Mouse (Mus musculus): Measurements from ENCODE around the gene Kcnt2. TPM values are rescaled to one million over a fixed set of nuclear protein-coding genes. Genes with fewer than 3 reads are reported as not detected.

Kcnt2 gene
- polyA plus RNA-seq, 2 experiments: 2.2 to 2.3 TPM

GRCm38 (mm10) chr1:140451924-140452323 is 206.0 kb downstream of the Kcnt2 start:
- Histone ChIP-seq H3K9ac (ENCODE audit: low read depth, low read length, severe bottlenecking) (no peak overlapping the region), H3K4me2 (replicated peaks; ENCODE audit: low read depth, low read length, severe bottlenecking) (no peak overlapping the region), H3K36me3 (ENCODE audit: control insufficient read depth, insufficient read depth, low read length) (no peaks in the 10 kb centered on the region), H3K4me3 (replicated peaks; ENCODE audit: low read length) (no peak overlapping the region), H3K9me3 (ENCODE audit: control insufficient read depth, low read length) (no peaks in the 10 kb centered on the region), H3K27me3 (ENCODE audit: control insufficient read depth, insufficient read depth, low read length) (no peaks in the 10 kb centered on the region), H3K27ac (replicated peaks; ENCODE audit: low read depth, low read length) (no peak overlapping the region), H3K4me1 (ENCODE audit: control insufficient read depth, insufficient read depth, low read length) (no peaks in the 10 kb centered on the region)
- no peak for ATAC-seq (ENCODE audit: low FRiP score, low read depth)
- no peak for TF ChIP-seq POLR2A (IDR thresholded peaks at IDR 0.05; ENCODE audit: borderline replicate concordance, extremely low read depth, insufficient read depth, insufficient read length)
- WGBS: 40% methylated on average over 1 of the region's 1 CpGs
- peak; percentile 9 for DNase-seq (ENCODE audit: low spot score)

DNA sequence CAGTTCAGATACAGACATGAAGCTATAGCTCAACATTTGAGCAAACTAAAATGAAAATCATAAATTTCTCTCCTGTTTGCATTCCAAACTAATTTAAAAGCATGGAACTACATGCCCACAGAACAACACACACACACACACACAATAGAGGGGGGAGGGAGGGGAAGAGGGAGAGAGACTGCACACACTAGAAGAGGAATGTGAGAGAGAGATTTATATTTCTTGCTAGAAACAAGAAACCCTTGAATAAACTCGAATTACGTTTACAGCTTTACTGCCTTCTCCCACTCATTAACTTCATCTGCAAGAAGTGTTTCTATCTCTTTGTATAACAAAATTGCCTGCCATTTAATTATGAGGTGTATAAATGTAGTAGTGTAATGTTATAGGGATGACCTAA is 209.9 kb downstream of the Kcnt2 start:
- H3K4me2 ChIP-seq (replicated peaks; ENCODE audit: low read depth, low read length, severe bottlenecking): no peak overlapping the region
- no peak overlapping the region for H3K27ac ChIP-seq (replicated peaks; ENCODE audit: low read depth, low read length)
- H3K4me1 ChIP-seq (ENCODE audit: control insufficient read depth, insufficient read depth, low read length): no peaks in the 10 kb centered on the region
- 41% methylated on average over 2 of the region's 2 CpGs for WGBS
- H3K27me3 ChIP-seq (ENCODE audit: control insufficient read depth, insufficient read depth, low read length): no peaks in the 10 kb centered on the region
- no peak overlapping the region for H3K4me3 ChIP-seq (replicated peaks; ENCODE audit: low read length)
- H3K9ac ChIP-seq (ENCODE audit: low read depth, low read length, severe bottlenecking): no peak overlapping the region
- DNase-seq (ENCODE audit: low spot score) (no peak), ATAC-seq (ENCODE audit: low FRiP score, low read depth) (no peak)
- no peaks in the 10 kb centered on the region for H3K36me3 ChIP-seq (ENCODE audit: control insufficient read depth, insufficient read depth, low read length)
- no peaks in the 10 kb centered on the region for H3K9me3 ChIP-seq (ENCODE audit: control insufficient read depth, low read length)
- TF ChIP-seq POLR2A (IDR thresholded peaks at IDR 0.05; ENCODE audit: borderline replicate concordance, extremely low read depth, insufficient read depth, insufficient read length): no peak

DNA sequence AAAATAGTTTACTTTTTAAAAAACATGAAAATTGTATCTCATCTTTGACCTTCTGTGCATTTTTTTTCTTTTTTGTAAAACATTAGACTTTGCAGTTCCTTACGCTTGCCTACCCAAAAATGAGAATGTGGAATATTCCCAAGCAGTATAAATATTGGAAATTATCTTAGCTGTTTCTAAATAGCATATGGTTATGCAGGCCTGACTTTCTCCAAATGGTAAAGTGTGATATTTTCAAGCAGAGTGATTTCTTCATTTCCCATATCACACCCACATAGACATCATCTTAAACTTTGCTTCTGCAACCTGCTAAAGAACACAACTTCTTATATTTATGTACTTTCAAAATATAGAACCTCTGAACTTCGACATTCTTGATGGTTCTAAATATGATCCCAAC is 210.9 kb downstream of the Kcnt2 start:
- Histone ChIP-seq H3K9me3 (ENCODE audit: control insufficient read depth, low read length) (no peaks in the 10 kb centered on the region), H3K36me3 (ENCODE audit: control insufficient read depth, insufficient read depth, low read length) (no peaks in the 10 kb centered on the region), H3K4me3 (replicated peaks; ENCODE audit: low read length) (no peak overlapping the region), H3K9ac (ENCODE audit: low read depth, low read length, severe bottlenecking) (no peak overlapping the region), H3K4me1 (ENCODE audit: control insufficient read depth, insufficient read depth, low read length) (no peaks in the 10 kb centered on the region), H3K27me3 (ENCODE audit: control insufficient read depth, insufficient read depth, low read length) (no peaks in the 10 kb centered on the region), H3K4me2 (replicated peaks; ENCODE audit: low read depth, low read length, severe bottlenecking) (no peak overlapping the region), H3K27ac (replicated peaks; ENCODE audit: low read depth, low read length) (no peak overlapping the region)
- TF ChIP-seq POLR2A (IDR thresholded peaks at IDR 0.05; ENCODE audit: borderline replicate concordance, extremely low read depth, insufficient read depth, insufficient read length): no peak
- ATAC-seq (ENCODE audit: low FRiP score, low read depth): no peak
- 82% methylated on average over 2 of the region's 2 CpGs for WGBS
- no peak for DNase-seq (ENCODE audit: low spot score)

- DNase-seq (ENCODE audit: low spot score) (no peak), ATAC-seq (ENCODE audit: low FRiP score, low read depth) (no peak)
- H3K9ac ChIP-seq (ENCODE audit: low read depth, low read length, severe bottlenecking): no peak overlapping the region
- TF ChIP-seq POLR2A (IDR thresholded peaks at IDR 0.05; ENCODE audit: borderline replicate concordance, extremely low read depth, insufficient read depth, insufficient read length): no peak
- H3K9me3 ChIP-seq (ENCODE audit: control insufficient read depth, low read length): no peaks in the 10 kb centered on the region
- H3K27ac ChIP-seq (replicated peaks; ENCODE audit: low read depth, low read length): no peak overlapping the region
- 83% methylated on average over 4 of the region's 4 CpGs for WGBS
- no peaks in the 10 kb centered on the region for H3K36me3 ChIP-seq (ENCODE audit: control insufficient read depth, insufficient read depth, low read length)
- H3K27me3 ChIP-seq (ENCODE audit: control insufficient read depth, insufficient read depth, low read length): no peaks in the 10 kb centered on the region
- H3K4me2 ChIP-seq (replicated peaks; ENCODE audit: low read depth, low read length, severe bottlenecking): no peak overlapping the region
- no peak overlapping the region for H3K4me3 ChIP-seq (replicated peaks; ENCODE audit: low read length)
- H3K4me1 ChIP-seq (ENCODE audit: control insufficient read depth, insufficient read depth, low read length): no peaks in the 10 kb centered on the region
Observed at GRCm38 (mm10) chr1:140468315-140468714, 222.4 kb downstream of the Kcnt2 start.

- Histone ChIP-seq H3K9me3 (ENCODE audit: control insufficient read depth, low read length) (no peaks in the 10 kb centered on the region), H3K4me1 (ENCODE audit: control insufficient read depth, insufficient read depth, low read length) (no peaks in the 10 kb centered on the region), H3K4me3 (replicated peaks; ENCODE audit: low read length) (no peak overlapping the region), H3K4me2 (replicated peaks; ENCODE audit: low read depth, low read length, severe bottlenecking) (no peak overlapping the region), H3K36me3 (ENCODE audit: control insufficient read depth, insufficient read depth, low read length) (no peaks in the 10 kb centered on the region), H3K27me3 (ENCODE audit: control insufficient read depth, insufficient read depth, low read length) (no peaks in the 10 kb centered on the region), H3K9ac (ENCODE audit: low read depth, low read length, severe bottlenecking) (no peak overlapping the region), H3K27ac (replicated peaks; ENCODE audit: low read depth, low read length) (no peak overlapping the region)
- 93% methylated on average over 1 of the region's 1 CpGs for WGBS
- no peak for TF ChIP-seq POLR2A (IDR thresholded peaks at IDR 0.05; ENCODE audit: borderline replicate concordance, extremely low read depth, insufficient read depth, insufficient read length)
- ATAC-seq (ENCODE audit: low FRiP score, low read depth) (no peak), DNase-seq (ENCODE audit: low spot score) (no peak)
Observed at GRCm38 (mm10) chr1:140469586-140469985, 223.6 kb downstream of the Kcnt2 start.

- ATAC-seq (ENCODE audit: low FRiP score, low read depth) (no peak), DNase-seq (ENCODE audit: low spot score) (no peak)
- 62% methylated on average over 2 of the region's 2 CpGs for WGBS
- no peak for TF ChIP-seq POLR2A (IDR thresholded peaks at IDR 0.05; ENCODE audit: borderline replicate concordance, extremely low read depth, insufficient read depth, insufficient read length)
- Histone ChIP-seq H3K4me1 (ENCODE audit: control insufficient read depth, insufficient read depth, low read length) (no peaks in the 10 kb centered on the region), H3K27me3 (ENCODE audit: control insufficient read depth, insufficient read depth, low read length) (no peaks in the 10 kb centered on the region), H3K36me3 (ENCODE audit: control insufficient read depth, insufficient read depth, low read length) (no peaks in the 10 kb centered on the region), H3K27ac (replicated peaks; ENCODE audit: low read depth, low read length) (no peak overlapping the region), H3K9me3 (ENCODE audit: control insufficient read depth, low read length) (no peaks in the 10 kb centered on the region), H3K4me2 (replicated peaks; ENCODE audit: low read depth, low read length, severe bottlenecking) (no peak overlapping the region), H3K9ac (ENCODE audit: low read depth, low read length, severe bottlenecking) (no peak overlapping the region), H3K4me3 (replicated peaks; ENCODE audit: low read length) (no peak overlapping the region)
Observed at GRCm38 (mm10) chr1:140476921-140477320, 231.0 kb downstream of the Kcnt2 start.
